Mouse (Mus musculus) cerebellum, adult 2 months (tissue): Measurements from ENCODE around the gene Btbd35f24. TPM values are rescaled to one million over a fixed set of nuclear protein-coding genes. Genes with fewer than 3 reads are reported as not detected.
"Not testable (repeated sequence)": the region's sequence is repeated elsewhere in the genome, so short reads cannot be mapped to it uniquely, and the experiment has no call there.

Experiments used
- DNase-seq, 2 experiments: peaks; one replicate each; pipeline ENCODE4 v3.0.0; 2021
- H3K27ac ChIP-seq: fragments of 200-500 bp; 2 replicates; pipeline ENCODE4 v1.5.1; 2012; ENCODE audit warnings: low read length, control low read depth, inconsistent platforms; ENCODE audit not compliant: insufficient read depth
- H3K27me3 ChIP-seq: fragments of 200-500 bp; 2 replicates; pipeline ENCODE4 v1.6.1; 2012; ENCODE audit warnings: inconsistent platforms, mild to moderate bottlenecking, low read length, moderate library complexity; ENCODE audit not compliant: control insufficient read depth, insufficient read depth
- H3K4me1 ChIP-seq: fragments of 200-500 bp; 2 replicates; pipeline ENCODE4 v1.6.1; 2011; ENCODE audit warnings: low read length; ENCODE audit not compliant: control insufficient read depth, insufficient read depth
- H3K4me3 ChIP-seq: fragments of 200-500 bp; replicated peaks from 2 replicates; pipeline ENCODE3; 2011; ENCODE audit warnings: mild to moderate bottlenecking, low read depth, low read length, control low read depth; ENCODE audit not compliant: insufficient read depth
- WGBS: fragments of 180-500 bp; shearing (Covaris S2); methylation state at CpG from one replicate; pipeline ENCODE4 v1.1.7; 2018; 5-methylcytosine and 5-hydroxymethylcytosine counted together
- polyA plus RNA-seq: library from polyadenylated mRNA; depleted of rRNA; stranded (reverse); fragments of >200 nt; gene quantifications from 2 replicates; pipeline ENCODE4 v1.2.3, GENCODE M21; 2012; rRNA removed

Gene Btbd35f24
- not detected in 2 replicates for polyA plus RNA-seq

GRCm38 (mm10) chrX:3195727-3196126 is at the start of gene Btbd35f24:
Gene Btbd35f24 (minus strand): TSS chrX:3195827.
- not testable (repeated sequence) for H3K4me3 ChIP-seq, DNase-seq, H3K27ac ChIP-seq, H3K4me1 ChIP-seq, H3K27me3 ChIP-seq
- WGBS, result no CpG with 5 or more reads among the region's 2 CpGs

Other genes starting within 250 kb of the Btbd35f24 start
- not detected in 2 replicates for gene Btbd35f23, start 119.0 kb downstream of the Btbd35f24 start, polyA plus RNA-seq
- not detected in 2 replicates for gene Btbd35f11, start 247.9 kb upstream of the Btbd35f24 start, polyA plus RNA-seq